Mouse (Mus musculus) liver, adult 2 months (tissue): Measurements from ENCODE around the gene Rabep2. TPM values are rescaled to one million over a fixed set of nuclear protein-coding genes. Genes with fewer than 3 reads are reported as not detected.
"Not testable (repeated sequence)": the region's sequence is repeated elsewhere in the genome, so short reads cannot be mapped to it uniquely, and the experiment has no call there.

Experiments
- DNase-seq: peaks from one replicate; pipeline ENCODE4 v3.0.0-alpha.2; 2011; ENCODE audit warnings: low read depth, low spot score; ENCODE audit errors: extremely low read depth
- H3K27ac ChIP-seq: fragments of 200-500 bp; replicated peaks from 2 replicates; pipeline ENCODE4 v1.5.1; 2012; ENCODE audit warnings: low read depth, mild to moderate bottlenecking, control low read depth, inconsistent platforms, low read length; ENCODE audit not compliant: insufficient read depth
- H3K27me3 ChIP-seq: fragments of 200-500 bp; 2 replicates; pipeline ENCODE4 v1.6.1; 2012; ENCODE audit warnings: mild to moderate bottlenecking, moderate library complexity, low read length, inconsistent platforms; ENCODE audit not compliant: control insufficient read depth, insufficient read depth
- H3K36me3 ChIP-seq: fragments of 200-500 bp; 2 replicates; pipeline ENCODE4 v1.6.1; 2012; ENCODE audit warnings: low read length, inconsistent platforms; ENCODE audit not compliant: control insufficient read depth, insufficient read depth
- H3K4me1 ChIP-seq: fragments of 200-500 bp; 2 replicates; pipeline ENCODE4 v1.6.1; 2011; ENCODE audit warnings: low read length; ENCODE audit not compliant: control insufficient read depth, insufficient read depth
- H3K4me3 ChIP-seq: fragments of 200-500 bp; 2 replicates; pipeline ENCODE4 v1.5.1; 2011; ENCODE audit warnings: low read depth, mild to moderate bottlenecking, control low read depth, low read length, moderate library complexity; ENCODE audit not compliant: insufficient read depth
- H3K79me2 ChIP-seq: fragments of 200-500 bp; 2 replicates; pipeline ENCODE4 v1.6.1; 2012; ENCODE audit warnings: inconsistent platforms, mild to moderate bottlenecking, low read length, moderate library complexity; ENCODE audit not compliant: control insufficient read depth, insufficient read depth
- H3K9ac ChIP-seq: fragments of 200-500 bp; 2 replicates; pipeline ENCODE4 v1.6.1; 2012; ENCODE audit warnings: low read depth, mild to moderate bottlenecking, control low read depth, inconsistent platforms, low read length
- CTCF ChIP-seq: fragments of 200-500 bp; IDR thresholded peaks from 2 replicates; pipeline ENCODE4 v1.5.1; 2011; ENCODE audit warnings: low read depth, low read length, control low read depth
- POLR2A ChIP-seq: fragments of 200-500 bp; IDR thresholded peaks from 2 replicates; pipeline ENCODE4 v1.6.1; 2011; ENCODE audit warnings: low read length, control low read depth; ENCODE audit not compliant: insufficient read depth; ENCODE audit errors: extremely low read depth
- WGBS: fragments of 180-500 bp; shearing (Covaris S2); methylation state at CpG from one replicate; pipeline ENCODE4 v1.1.7; 2018; 5-methylcytosine and 5-hydroxymethylcytosine counted together
- polyA plus RNA-seq: library from polyadenylated mRNA; depleted of rRNA; stranded (reverse); fragments of >200 nt; gene quantifications from 2 replicates; pipeline ENCODE4 v1.2.3, GENCODE M21; 2012
- total RNA-seq: library from RNA; depleted of rRNA; stranded (reverse); fragments of >200 nt; gene quantifications from 2 replicates; pipeline ENCODE4 v1.2.3, GENCODE M21; 2014

The Rabep2 gene
- total and polyA plus RNA-seq, 2 experiments, result 6.5 to 15.1 TPM

DNA sequence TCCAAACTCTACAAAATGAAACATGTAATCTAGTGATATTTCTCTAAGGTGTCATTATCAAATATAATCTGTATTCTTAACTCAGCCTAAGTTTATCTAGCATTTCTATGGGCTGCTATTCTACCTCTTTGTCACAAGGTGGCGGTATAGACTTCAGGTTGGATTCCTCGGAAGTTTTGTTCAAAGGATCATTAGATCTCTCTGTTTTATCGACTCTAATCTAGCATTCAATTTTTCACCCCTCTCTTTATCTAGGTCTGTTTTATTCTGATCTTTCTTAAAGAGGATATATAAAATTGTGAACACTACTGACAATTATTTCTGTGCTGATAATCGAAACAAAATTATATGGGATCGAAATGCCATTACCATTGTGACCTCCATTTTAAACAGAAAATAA is 53.1 kb downstream of the Rabep2 start:
- H3K4me3 ChIP-seq, result peak overlapping the region; percentile 32; the same call in 1 of the 2 replicates
- H3K27me3 ChIP-seq, result no peaks in the 10 kb centered on the region

GRCm38 (mm10) chr7:126482392-126482871 is 53.9 kb downstream of the Rabep2 start:
- WGBS, result under 1% methylated on average over 22 of the region's 23 CpGs

More for the DNA sequence above, 53.1 kb downstream of the Rabep2 start:
- Histone ChIP-seq H3K4me1 (no peaks in the 10 kb centered on the region; the same call in none of the 2 replicates), H3K9ac (no peak overlapping the region), H3K36me3 (no peaks in the 10 kb centered on the region), H3K79me2 (no peaks in the 10 kb centered on the region), H3K27ac (no peak overlapping the region)
- 18% methylated on average over 5 of the region's 5 CpGs for WGBS
- peak; percentile 60 for DNase-seq
- no peak for TF ChIP-seq POLR2A
- peak; percentile 36 for TF ChIP-seq CTCF

DNA sequence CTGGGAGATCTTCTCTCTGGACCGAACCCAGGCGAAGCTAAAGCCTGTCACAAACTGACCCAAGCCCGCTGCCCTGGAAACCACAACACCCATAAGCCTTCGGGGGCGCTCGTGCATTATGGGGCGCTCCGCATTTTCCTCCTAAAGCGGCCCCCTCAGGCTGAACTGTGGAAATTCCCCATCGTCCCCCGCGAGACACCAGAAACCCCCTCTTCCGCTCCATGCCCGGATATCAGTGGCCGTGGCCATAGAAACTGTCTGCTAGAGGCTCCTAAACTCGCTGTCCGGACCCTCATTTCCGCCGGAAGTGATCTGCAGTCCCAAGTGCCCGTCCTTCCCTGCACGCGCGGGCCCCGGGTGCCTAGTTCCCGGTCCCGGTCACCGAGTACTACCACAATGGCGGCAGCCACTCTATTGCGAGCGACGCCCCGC is 58.5 kb downstream of the Rabep2 start, which contains the start of gene Tufm:
TSS of gene Tufm (plus strand) at position 310 of the 432 bp plus-strand sequence.
- no peaks in the 10 kb centered on the region for H3K79me2 ChIP-seq
- H3K4me1 ChIP-seq, result peaks cover 6% of the 10 kb centered on the region; the same call in 1 of the 2 replicates
- H3K36me3 ChIP-seq, result peaks cover 11% of the 10 kb centered on the region
- peak; percentile 92 for DNase-seq
- H3K9ac ChIP-seq, result peak within 1 kb of the TSS; percentile 90
- peak within 1 kb of the TSS; percentile 32 for H3K27ac ChIP-seq
- TF ChIP-seq POLR2A (peak; percentile 56; the same call in 1 of the 2 replicates), CTCF (no peak)
- WGBS, result under 1% methylated on average over 32 of the region's 32 CpGs
- no peaks in the 10 kb centered on the region for H3K27me3 ChIP-seq
- H3K4me3 ChIP-seq, result peak within 1 kb of the TSS; percentile 87

More at GRCm38 (mm10) chr7:126482392-126482871, 53.9 kb downstream of the Rabep2 start:
- Histone ChIP-seq H3K36me3 (no peaks in the 10 kb centered on the region), H3K4me3 (peak overlapping the region; percentile 8; the same call in 1 of the 2 replicates), H3K4me1 (no peaks in the 10 kb centered on the region; the same call in none of the 2 replicates), H3K27ac (peak overlapping the region; percentile 39), H3K27me3 (no peaks in the 10 kb centered on the region), H3K79me2 (no peaks in the 10 kb centered on the region), H3K9ac (peak overlapping the region; percentile 20)
- DNase-seq, result peak; percentile 95
- TF ChIP-seq CTCF (no peak), POLR2A (peak; percentile 76)

- DNase-seq, H3K27me3 ChIP-seq, H3K4me1 ChIP-seq, H3K79me2 ChIP-seq: not testable (repeated sequence)
- H3K4me3 ChIP-seq, result peak overlapping the region; percentile 87
- H3K9ac ChIP-seq, result peak overlapping the region; percentile 90
- H3K27ac ChIP-seq, result peak overlapping the region; percentile 18
- H3K36me3 ChIP-seq, result peaks cover 14% of the 10 kb centered on the region
- WGBS, result 5% methylated on average over 25 of the region's 25 CpGs
Observed at GRCm38 (mm10) chr7:126487617-126488385, 59.2 kb downstream of the Rabep2 start.

GRCm38 (mm10) chr7:126491005-126491404 is 62.4 kb downstream of the Rabep2 start:
- DNase-seq, result no peak
- TF ChIP-seq POLR2A, result no peak
- TF ChIP-seq CTCF, result no peak
- Histone ChIP-seq H3K4me3 (no peak overlapping the region), H3K27ac (no peak overlapping the region), H3K9ac (no peak overlapping the region), H3K27me3 (no peaks in the 10 kb centered on the region), H3K4me1 (peaks cover 6% of the 10 kb centered on the region; the same call in 1 of the 2 replicates), H3K79me2 (no peaks in the 10 kb centered on the region), H3K36me3 (peaks cover 41% of the 10 kb centered on the region)
- 47% methylated on average over 1 of the region's 1 CpGs for WGBS
